Mouse (Mus musculus): ENCODE data around the gene Lrrc29.

The Lrrc29 gene

DNA sequence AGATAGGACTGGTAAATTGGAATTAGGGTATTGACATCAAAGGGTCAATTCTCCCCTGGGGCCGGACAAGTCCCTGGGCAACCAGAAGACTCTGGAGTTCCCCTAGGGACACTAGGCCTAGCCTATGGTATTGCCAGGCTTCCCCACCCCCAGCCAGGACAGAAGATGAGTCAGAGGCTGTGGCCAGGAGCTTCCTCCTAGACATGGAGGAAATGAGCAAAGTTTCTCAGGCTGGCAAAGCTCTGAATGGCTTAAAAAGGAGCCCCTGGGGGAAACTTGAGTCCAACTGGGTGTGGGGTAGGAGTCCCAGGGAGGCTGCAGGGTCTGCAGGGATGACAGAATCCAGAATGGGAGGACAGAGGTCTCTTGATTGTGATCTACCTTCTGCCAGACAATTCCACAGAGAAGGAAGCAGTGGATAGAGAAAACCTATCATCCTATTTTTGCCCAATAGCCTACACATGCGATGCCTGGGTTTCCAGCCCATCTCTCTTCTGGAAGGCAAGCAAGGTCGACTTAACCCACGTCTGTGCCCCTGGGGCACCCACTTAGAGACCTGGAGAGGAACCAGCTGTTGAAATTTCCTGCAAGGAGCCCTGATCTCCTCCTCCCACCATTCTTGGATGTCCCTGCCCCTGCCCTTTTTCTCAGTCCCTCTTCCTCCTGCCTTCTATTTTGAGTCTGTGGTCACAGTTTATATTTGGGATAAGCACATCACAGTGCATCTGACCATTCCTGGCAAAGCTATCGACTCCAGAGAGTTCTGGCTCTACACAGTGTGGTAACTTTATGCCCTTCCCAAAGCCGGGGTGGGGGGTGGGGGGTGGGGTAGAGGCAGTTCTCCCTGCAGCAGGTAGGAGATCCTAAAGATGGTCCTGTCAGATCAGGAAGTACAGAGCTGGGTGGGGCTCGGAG lies 19.2 kb upstream of the Lrrc29 start:
- in situ Hi-C loops (cut with MseI, MboI): no loop called here

DNA sequence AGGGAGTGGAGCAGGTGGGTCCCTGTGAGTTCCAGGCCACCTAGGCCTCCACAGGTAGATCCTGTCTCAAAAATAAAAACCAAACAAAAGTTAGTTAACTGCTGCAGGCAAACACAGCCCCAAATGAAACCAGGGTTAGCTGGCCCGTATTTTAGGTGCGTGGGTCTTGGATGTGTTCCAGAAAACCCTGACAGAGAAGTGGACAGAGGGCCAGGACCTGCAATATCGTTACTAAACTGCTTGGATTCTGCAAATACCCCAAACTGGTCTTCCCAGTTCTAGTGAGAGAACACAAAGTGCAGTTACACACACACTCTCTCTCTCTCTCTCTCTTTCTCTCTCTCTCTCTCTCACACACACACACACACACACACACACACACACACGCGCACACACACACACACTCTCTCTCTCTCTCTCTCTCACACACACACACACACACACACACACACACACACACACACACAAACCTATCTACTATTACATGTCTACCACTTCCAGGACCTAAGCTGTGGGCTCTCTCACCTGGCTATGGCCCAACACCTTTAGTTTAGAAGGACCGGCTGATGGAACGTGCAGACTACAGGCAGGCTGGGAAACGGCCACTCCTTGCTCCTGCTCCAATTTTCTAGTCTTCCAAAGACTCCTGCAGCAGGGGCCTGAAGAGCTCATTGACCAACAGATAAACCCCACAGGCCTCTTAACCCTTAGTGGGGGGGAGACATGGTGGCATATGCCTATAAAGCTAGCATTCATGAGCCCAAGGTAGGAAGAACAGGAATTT lies 17.9 kb upstream of the Lrrc29 start:
- in situ Hi-C loops (cut with MseI, MboI): no loop called here

DNA sequence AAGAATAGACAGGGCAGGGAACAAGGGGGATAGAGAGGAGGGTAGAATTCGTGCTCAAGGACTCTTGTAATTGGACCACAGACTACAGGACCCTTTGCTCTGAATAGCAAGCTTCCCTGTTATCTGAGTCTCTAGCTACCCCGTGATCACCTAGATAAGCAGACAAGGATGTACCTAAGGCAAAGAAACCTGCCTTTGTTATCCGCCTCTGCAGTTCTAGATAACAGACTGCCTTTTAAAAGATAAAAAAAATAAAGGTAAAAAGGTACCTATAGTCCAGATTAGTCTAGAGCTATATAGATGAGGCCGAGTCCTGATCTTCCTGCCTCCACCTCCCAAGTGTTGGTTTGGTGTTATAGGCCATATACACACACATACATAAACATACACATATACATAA lies 16.7 kb upstream of the Lrrc29 start:
- in situ Hi-C loops (cut with MseI, MboI): no loop called here

DNA sequence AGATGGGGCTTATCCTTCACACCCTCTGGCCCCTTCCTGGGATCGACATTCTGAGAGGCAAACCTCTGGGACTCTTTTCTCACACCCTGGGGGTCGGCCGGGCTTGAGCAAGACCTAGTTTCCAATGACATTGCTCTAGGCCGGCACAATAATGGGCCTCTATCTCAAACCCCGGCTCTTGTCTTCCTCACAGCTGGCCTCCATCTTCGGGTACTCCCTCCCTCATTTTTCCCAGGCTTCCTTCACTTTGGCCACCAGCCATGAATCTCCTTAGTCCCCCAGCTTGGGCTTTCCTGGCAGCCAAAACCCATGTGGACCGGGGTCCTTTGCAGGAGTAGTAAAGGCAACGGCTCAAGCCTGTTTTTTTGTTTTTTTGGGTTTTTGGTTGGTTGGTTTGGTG lies 15.3 kb upstream of the Lrrc29 start:
- in situ Hi-C loops (cut with MseI, MboI): no loop called here

DNA sequence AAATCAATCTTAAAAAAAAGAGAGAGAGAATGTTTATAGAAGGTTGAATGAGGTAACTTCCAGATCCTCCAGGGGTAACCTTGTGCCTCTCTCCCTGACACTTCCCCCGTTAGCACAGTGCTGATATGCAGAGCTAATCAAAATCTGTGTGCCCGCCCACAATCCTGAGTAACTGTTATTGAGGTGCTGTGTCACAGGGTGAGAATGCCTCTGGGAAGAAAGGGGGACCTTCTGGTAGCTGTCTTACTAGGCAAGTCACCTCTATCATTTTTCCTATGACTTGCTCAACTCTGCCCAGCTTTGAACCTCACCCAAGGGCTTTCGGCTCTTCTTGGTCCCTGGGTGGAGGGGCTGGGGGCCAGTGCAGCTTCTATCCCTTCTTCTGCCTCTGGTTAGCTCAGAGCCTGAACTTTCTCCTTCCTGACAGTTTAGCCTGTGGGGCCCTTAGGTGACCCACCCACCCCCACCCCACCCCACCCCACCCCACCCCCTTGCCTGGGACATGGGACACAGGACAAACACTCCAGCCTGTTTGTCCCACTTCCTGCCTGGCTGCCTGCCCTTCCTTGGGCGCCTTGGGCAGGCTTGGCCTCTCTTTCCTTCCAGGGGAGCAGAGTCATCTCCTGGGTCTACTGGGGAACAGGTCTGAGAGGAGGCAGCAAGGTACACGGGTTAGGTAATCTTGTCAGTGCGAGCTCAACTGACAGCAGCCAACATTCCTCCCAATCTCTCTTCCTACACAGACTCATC lies 14.0 kb upstream of the Lrrc29 start:
- in situ Hi-C loops (cut with MseI, MboI): no loop called here

DNA sequence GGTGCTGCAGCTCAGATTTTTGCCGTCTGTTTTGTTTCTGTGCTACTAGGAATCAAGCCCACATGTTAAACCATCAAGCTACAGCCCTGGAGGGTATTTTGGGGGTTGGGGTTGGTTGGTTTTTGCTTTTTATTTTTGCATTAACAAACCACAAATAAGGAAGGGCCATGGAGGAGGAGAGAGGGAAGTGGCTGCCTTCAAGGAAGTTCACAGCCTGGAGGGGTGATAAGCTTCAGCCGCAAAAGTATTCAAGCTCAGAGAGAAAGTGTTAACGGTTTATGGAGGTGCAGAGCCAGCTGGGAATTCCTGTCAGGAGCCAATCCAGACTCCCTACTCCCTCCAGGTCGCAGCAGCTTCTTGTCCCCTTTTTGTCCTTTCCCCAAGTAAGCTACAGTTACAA lies 12.9 kb upstream of the Lrrc29 start:
- in situ Hi-C loops (cut with MseI, MboI): no loop called here

DNA sequence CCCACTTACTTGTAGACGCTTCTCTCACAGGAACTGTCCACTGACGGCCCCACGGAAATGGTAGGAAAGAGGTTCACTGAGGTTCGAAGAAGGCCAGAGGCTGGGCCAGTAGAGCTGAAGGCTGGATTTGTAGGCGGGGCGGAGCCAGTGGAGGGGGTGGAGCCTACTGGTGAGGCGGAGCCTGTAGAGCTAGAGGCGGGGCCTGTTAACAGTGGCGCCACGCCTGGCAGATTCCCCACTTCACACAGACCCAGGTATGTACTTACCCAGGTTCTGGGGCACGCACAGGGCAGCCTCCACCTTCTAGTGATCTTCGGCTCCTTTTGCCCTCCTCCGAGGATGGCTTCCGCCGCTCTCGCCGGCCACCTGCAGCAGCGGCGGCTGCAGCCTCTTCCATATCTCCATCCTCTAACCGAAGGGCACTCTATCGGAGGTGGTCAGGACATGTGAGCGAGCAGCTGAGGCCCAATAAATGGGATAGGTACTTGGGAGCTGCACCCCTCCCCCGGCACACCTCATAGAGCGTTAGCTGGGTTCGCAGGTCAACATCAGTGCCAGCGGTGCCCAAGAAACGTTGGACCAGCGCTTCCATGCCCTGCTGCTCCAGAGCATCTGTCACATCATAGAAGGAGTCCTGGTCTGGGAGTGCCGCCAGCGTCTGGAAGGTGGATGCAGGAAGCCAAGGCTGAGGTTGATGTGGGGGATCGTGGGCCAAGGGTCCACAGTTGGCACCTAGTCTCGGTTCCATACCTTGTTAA lies 10.5 kb upstream of the Lrrc29 start:
- in situ Hi-C loops (cut with MseI, MboI): no loop called here

DNA sequence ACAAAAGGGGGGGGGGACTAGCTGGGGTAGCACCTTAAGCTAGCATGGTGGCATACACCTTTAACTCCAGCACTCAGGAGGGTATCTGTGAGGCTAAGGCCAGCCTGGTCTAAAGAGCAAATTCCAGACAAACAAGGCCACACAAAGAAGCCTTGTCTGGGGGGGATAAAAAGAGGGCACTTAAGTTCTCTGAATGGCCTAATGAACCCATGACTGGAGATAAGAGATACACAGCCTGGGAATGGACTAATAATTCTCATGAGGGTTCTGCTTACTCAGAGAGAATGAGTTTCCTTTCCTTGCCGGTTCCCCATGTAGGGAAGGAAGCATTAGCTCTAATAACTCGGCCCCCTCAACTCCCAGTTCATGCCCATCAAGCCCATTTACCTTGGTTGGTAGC lies 6.4 kb upstream of the Lrrc29 start:
- in situ Hi-C loops (cut with MseI, MboI): no loop called here

DNA sequence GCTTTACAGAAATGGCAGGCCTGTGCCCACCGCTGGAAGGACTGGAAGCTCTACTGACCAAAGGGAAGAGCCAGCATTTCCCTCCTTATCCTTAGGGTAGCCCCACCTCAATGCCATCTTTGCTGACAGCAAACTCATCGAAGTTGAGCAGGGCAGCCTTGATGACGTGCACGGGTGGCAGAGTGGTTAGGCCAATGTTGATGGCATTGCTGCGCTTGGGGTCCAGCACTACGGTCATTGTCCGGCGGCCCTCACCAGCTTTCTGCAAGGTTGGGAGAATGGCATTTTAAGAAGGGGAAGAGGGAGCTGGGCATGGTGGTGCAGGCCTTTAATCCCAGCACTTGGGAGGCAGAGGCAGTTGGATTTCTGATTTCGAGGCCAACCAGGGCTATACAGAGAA lies 5.9 kb upstream of the Lrrc29 start:
- in situ Hi-C loops (cut with MseI, MboI): no loop called here

DNA sequence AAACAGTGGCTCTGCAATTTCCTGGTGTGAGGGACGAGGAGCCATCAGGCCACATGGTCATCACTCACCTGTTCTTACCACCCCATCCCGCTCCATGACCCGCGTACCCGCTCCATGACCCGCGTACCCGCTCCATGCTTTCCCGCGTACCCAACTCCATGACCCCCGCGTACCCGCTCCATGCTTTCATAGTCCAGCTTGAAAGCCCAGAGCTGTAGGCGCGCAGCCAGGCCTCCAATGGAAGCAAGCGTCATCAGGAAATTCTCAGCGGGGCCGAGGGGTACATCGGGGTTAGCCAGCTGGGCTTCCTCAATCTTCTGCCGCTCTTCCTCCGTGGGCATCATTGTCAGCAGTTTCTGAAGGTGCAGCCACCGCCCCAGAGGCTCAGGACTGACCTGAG lies 5.4 kb upstream of the Lrrc29 start:
- in situ Hi-C loops (cut with MseI, MboI): no loop called here

DNA sequence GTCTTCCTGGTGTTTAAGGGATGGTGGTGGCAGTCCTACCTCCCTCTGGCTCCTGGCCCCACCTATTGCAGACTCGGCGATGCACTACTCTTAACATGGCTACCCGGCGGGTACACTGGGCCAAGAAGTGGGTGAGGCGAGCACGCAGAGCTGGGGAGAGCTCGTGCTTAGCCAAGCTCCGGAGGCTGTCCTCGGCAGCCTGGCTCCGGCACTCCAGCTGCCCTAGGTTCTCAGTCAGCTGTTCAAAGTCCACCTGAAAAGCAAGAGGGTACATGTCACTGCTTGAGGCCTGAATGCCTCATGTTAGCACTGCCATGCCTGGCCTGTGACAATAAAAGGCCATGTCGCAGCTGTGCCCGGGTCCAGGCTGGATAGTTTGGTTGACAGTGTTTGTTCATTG lies 4.2 kb upstream of the Lrrc29 start:
- in situ Hi-C loops (cut with MseI, MboI): no loop called here

DNA sequence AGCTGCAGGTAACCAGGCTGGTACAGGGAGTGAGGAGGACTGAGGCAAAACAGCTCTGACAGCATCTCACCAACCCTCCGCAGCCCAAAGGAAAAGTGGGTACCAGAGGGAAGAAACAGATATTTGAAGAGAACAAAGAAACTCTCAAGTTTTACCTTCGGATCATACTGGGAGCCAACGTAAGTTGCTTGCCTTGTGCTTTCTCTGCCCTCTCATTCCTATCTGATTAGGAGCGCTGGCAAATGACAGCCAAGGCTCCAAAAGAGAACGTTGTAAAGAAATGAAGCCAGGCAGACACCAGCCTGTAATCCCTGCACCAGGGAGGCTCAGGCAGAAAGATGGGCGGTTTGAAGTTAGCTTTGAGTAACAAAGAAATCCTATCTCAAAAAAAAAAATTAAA lies 890 bp upstream of the Lrrc29 start:
- in situ Hi-C loops (cut with MseI, MboI): no loop called here

DNA sequence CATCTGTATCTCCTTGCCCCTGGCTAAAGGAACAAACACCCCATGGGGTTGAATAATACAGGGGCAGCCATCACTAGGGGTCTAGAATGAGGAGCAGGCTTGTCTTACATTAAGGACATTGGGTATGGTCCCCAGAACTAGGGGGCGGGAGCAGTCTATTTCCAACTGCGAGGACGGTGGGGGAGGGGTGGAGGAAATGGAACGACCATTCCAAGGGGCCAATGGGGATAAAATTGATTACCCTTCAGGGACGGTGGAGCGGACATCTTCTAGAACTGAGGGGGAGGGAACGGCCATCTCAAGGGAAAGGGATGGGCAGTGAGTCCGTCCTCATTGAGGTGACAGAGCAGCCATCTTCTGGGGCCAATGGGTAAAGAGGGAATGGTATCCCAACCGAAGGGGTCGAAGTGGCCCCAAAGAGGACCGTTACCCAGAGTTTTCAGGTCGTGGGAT lies 411 bp downstream of the Lrrc29 start:
- in situ Hi-C loops (cut with MseI, MboI): no loop called here

DNA sequence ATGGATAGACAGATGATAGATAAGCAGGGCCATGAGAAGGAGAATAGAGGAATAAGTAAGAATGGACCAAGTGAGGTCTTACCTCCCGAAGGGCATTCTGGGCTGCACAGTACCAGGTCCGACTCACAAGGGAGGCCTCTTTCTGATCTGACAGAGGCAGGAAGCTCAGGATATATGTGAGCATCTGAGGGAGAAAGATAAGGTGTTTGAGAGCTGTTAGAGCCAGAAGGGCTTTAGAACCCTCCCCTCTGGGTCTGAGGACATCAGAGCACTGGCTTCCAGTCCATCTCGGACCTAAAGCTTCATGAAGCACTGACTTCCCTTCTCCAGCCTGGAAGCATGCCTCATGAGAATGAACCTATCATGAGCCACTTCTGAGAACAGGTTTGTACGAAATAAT lies 2.9 kb downstream of the Lrrc29 start:
- in situ Hi-C loops (cut with MseI, MboI): no loop called here

DNA sequence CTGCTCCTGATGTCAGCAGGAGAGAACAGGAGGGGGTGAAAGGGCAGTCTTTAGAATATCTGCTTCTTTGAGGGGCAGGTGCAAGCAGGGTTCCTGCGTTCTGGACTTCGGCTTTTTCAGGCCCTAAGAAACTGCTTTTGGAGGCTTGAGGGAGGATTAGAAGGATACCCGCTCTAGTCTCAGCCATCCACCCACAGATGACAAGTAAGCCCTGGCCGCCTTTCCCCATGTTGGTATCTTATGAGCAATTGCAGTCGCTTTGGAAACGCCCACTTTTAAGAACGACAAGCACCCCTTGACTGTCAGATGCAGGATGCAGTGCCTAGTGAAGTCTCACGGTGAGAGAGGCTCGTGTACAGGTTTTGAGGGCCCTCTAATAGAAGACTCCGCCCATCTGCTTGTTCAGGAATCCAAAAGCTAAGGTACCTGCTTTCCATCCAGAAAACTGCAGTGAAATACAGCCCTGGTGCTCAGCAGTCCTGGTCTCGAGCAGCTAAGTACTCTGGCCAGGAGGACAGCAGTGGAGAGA lies 7.4 kb downstream of the Lrrc29 start:
- in situ Hi-C loops (cut with MseI, MboI): no loop called here

DNA sequence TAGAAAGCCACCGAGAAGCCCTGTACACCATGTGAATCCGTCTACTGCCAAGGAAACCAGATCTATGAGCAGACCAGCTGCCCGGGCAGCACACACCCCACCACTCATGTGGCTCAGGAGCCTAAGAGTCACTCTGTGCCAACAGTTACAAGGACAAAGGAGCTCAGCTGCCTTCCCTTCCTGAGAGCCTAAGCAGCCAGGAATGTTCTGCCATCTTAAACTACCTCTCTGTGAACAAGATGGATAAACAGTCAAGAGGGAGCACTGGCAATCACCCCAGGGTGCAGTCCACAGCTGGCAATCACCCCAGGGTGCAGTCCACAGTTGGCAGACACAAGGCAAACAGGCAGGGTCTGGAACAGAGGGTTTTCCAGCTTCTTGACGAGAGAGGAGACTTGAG lies 8.1 kb downstream of the Lrrc29 start:
- in situ Hi-C loops (cut with MseI, MboI): no loop called here

DNA sequence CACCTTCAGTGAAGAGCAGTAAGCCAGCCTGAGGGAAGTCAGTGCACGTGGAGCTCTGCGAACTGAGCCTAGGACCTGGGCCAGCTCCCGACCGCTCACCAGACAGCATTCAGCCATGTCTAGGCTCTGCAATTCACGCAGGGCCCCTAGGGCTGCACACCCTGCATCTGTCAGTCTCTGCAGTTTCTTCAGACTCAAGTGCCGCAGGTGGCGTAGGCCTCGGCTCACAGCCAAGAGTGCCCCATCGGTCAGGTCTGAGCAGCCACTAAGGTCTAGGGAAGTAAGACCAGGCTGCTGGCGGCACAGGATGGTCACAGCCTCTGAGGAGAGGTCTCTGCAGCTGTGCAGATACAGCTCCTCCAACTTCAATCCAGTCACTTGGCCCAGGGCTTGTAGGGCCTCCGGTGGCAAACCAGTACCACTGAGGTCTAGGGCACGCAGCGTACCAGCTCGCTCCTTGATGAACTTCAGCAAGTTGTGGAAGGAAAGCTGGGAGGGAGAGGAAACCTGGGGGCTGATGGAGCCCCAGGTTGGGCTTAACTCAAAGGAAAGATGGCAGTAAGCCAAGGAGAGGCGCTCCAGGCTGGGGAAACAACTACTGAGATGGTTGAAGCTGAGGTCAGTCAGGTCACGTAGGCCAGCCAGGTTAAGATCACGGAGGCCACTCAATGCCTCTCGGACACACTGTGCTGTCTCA lies 10.9 kb downstream of the Lrrc29 start:
- in situ Hi-C loops (cut with MseI, MboI): no loop called here

DNA sequence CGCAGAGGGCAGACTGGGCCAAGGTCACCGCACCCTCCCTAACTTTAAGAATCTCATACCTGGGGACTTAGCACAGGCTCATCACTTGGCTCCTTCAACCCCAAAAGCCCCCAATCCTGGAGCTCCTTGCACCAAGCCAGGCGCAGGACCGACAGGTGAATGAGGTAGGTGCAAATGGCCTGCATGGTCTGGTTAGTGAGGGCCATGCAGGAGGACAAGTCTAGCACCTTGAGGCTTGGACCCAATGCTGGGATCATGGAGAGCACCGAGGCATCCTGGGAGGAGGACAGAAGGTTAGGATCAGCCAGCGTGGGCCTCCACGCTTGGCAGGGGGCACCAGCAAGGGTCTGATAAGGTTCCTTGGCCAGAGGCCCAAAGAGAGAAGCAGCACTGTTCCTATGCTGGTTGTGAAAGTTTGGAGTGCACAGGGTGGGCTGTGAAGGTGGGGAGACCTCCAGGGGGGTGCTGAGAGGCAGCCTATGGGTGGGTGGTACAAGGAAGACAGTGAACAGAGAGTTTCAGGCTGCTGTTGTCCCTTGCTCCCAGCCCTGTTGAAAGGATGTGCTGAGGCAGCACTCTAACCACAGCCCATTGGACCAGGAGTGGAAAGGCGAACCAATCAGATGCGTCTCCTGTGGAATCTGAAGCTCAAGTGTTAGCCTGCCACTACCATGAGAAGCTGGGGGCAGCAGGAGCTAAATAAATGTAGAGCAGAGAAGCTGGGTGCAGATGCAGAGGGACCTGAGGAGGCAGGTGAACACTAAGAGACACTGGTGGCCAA lies 12.3 kb downstream of the Lrrc29 start:
- in situ Hi-C loops (cut with MseI, MboI): no loop called here

DNA sequence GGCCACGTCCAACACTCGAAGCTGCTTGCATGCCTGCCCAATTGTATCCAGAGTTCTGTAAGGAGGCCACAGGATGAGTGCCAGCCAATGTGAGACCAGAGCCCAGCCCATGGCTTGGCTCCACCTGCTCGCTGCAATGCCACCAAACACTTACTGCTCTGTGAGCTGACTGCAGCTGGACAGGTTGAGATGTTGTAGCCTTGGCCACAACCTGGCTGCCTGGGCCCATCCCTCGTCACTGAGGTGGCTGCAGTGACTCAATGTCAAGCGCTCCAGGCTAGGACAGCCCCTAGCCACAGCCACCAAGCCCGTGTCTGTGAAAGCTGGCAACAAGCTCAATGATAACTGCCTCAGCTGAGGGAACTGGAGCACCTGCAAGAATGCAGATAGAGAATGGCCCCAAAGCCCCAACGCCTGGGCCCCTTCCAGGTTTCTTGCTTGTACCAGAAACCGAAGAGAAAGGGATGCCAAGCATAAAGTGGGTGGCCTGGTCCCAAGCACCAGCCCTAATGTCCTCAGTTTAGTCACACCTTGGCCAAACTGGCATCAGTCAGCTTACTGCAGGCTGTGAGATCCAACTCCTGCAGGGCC lies 13.1 kb downstream of the Lrrc29 start:
- in situ Hi-C loops (cut with MseI, MboI): no loop called here
